Mouse (Mus musculus) cerebellum, adult 2 months (tissue): ENCODE data around the gene Mars.

Source experiments
- CTCF ChIP-seq: fragments of 200-500 bp; IDR thresholded peaks from 2 replicates; pipeline ENCODE4 v1.5.1; 2011; ENCODE audit warnings: low read depth, mild to moderate bottlenecking, control low read depth, low read length, moderate library complexity, borderline replicate concordance; ENCODE audit not compliant: insufficient read depth
- POLR2A ChIP-seq: fragments of 200-500 bp; IDR thresholded peaks from 2 replicates; pipeline ENCODE4 v1.6.1; 2011; ENCODE audit warnings: low read length, control low read depth, borderline replicate concordance; ENCODE audit not compliant: insufficient read depth

DNA sequence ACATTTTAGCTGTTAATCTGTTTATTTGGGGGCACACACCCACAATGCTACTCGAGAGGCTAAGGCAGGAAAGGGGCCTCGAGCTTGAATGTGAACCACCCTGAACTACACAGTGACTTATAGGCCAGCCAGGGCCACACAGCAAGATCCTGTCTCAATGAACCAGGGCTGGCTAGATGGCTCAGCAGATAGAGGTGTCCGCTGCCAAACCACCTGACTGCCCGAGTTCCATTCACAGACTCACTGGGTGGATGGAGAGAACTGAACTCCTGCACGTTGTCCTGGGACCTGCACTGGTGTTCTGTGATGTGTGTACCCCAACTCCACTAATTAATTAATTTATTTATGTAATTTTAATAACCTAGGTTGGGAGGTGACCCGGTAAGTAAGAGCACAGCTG, 53.8 kb downstream of the Mars start:
- TF ChIP-seq POLR2A (no peak), CTCF (no peak)
